Mouse (Mus musculus) kidney, adult 2 months (tissue): ENCODE data around the gene Med12l.

Experiments
- CTCF ChIP-seq: fragments of 200-500 bp; conservative IDR thresholded peaks from 2 replicates; pipeline ENCODE4 v1.5.1; 2011; ENCODE audit warnings: low read depth, mild to moderate bottlenecking, control low read depth, low read length, moderate library complexity, mixed read lengths; ENCODE audit not compliant: insufficient read depth, insufficient read length
- POLR2A ChIP-seq: fragments of 200-500 bp; IDR thresholded peaks from one replicate; pipeline ENCODE4 v1.6.1; 2011; ENCODE audit warnings: low read depth, low read length, control low read depth

- no peak for TF ChIP-seq CTCF
- TF ChIP-seq POLR2A = no peak
Measured at GRCm38 (mm10) chr3:59212404-59212803, 206.8 kb downstream of the Med12l start.
